Mouse (Mus musculus) stomach, postnatal 0 days (tissue): ENCODE results near the gene Hist1h2ag.

Experiments
- CTCF ChIP-seq: IDR thresholded peaks from 2 replicates; pipeline ENCODE4 v1.5.1; 2016; ENCODE audit warnings: antibody characterized with exemption, low read depth, mild to moderate bottlenecking, moderate library complexity
- EP300 ChIP-seq: optimal IDR thresholded peaks from 2 replicates; pipeline ENCODE3; 2016; ENCODE audit warnings: antibody characterized with exemption

- TF ChIP-seq CTCF (no peak), EP300 (no peak)
Observed at GRCm38 (mm10) chr13:22036149-22036956, 6.4 kb downstream of the Hist1h2ag start.
